ENCODE assay signal across 18 mouse cellular contexts in the genomic region with DNA sequence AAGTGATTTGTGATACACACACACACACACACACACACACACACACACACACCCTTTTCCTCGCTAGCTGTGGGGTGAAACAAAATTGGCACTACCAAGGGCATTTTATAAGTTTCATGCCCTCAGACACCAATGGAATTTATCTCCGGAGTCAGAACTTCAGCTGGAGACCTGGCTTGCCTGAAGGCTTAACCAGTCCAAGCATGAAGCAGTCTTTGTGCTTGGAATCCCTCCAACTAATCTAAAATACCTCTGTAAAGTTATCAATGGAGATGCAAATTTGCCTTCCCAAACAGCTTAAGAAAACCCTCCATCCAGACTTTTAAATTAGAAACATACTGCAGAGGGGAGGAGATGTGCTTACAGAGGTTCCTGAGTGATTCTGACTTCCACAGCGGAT. TPM values are rescaled to one million over a fixed set of nuclear protein-coding genes. Genes with fewer than 3 reads are reported as not detected.
"Had no signal": no experiment of that assay in that cellular context is flagged by ENCODE, and none has a peak within 500 bp of the region (broad histone marks: within the 10 kb centered on the region; RNA-seq: fewer than 3 reads in every experiment).

No protein-coding gene starts in this region.

- H3K4me2 ChIP-seq: lung, embryonic 14.5 days; midbrain, embryonic 12.5 days; neural tube, embryonic 12.5 days had no signal

- H3K4me3 ChIP-seq: midbrain, embryonic 10.5 days; midbrain, embryonic 12.5 days; neural tube, embryonic 12.5 days had no signal

- H3K4me1 ChIP-seq: midbrain, embryonic 12.5 days; neural tube, embryonic 12.5 days had no signal

- ATAC-seq: midbrain, embryonic 16.5 days had no signal

- H3K27me3 ChIP-seq: midbrain, embryonic 12.5 days; neural tube, embryonic 12.5 days had no signal

- H3K9me3 ChIP-seq: midbrain, embryonic 10.5 days; midbrain, embryonic 12.5 days; neural tube, embryonic 12.5 days had no signal

- DNase-seq: lung, adult 18-20 months; lung, embryonic 14.5 days; lung, postnatal 10 days; lung, postnatal 4 days; midbrain, embryonic 14.5 days; right cerebral cortex, postnatal 25 days; right cerebral cortex, postnatal 4 days; spleen, adult 18-20 months; thymus, adult 18-20 months; thymus, postnatal 14 days; thymus, postnatal 36 days had no signal

- H3K9ac ChIP-seq: lung, embryonic 14.5 days; midbrain, embryonic 12.5 days; neural tube, embryonic 12.5 days had no signal

- H3K27ac ChIP-seq: midbrain, embryonic 10.5 days; midbrain, embryonic 12.5 days; neural tube, embryonic 12.5 days had no signal

- H3K36me3 ChIP-seq: midbrain, embryonic 10.5 days; midbrain, embryonic 12.5 days; neural tube, embryonic 12.5 days had no signal

RNA-seq across cellular contexts. Expression of gene Pdgfc, which starts 6.3 kb away (rescaled TPM):
- total RNA-seq: megakaryocyte, adult 5-6 weeks; megakaryocyte-erythroid progenitor cell, adult 5-6 weeks; neutrophil, adult 5-6 weeks had no signal
